Mouse (Mus musculus) frontal cortex, adult (tissue): ENCODE measurements around the gene Gm26920.
"Not testable (repeated sequence)": the region's sequence is repeated elsewhere in the genome, so short reads cannot be mapped to it uniquely, and the experiment has no call there.

ENCODE experiments used
- ATAC-seq: cut with Nextera tagmentation; 2 replicates; pipeline ENCODE4 v1.9.2; 2017; ENCODE audit warnings: mild to moderate bottlenecking, moderate library complexity, mixed read lengths; ENCODE audit not compliant: low TSS enrichment

The Gm26920 gene

DNA sequence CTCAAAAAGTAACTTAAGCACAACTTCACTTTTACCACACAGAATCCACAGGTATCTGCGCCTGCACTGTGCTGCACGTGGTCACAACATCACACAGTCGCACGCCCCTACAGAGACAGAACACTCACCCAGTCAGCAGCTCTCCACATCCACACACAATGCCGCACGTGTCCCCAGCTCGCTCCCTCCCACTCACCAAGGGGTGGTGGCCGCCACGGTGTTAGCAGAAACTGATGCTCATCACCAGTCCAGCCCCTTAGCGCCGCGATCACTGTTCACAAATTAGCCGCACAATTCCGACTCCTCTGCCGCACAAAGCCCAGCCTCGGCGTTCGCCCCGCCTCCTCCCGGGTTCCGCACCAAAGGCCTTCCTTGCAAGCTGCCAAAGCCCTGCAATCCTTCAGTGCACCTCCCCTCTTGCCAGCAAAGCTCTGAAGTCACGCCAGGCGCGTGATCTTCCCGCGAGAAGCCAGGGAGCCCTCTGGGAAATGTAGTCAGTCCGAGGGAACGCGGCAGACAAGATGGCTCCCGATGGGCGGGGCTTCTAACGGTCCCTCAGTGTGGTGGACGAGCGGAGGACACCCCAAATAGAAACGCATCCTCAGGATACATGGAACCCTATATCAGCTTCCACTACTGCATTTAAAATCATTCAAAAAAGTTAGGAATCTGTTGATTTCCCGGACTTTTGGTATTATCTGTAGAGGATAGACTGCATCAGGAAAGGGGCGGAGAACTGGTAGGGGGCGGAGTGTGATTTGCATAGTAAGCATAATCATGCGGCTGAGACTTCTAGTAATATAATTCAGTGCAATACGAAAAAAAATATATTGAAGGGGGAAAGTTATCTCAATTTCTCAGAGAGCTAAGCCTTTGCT is at the start of gene Gm26920, which contains the start of gene Zfp566:
Gene Gm26920 (minus strand): TSS at position 319 of the 878 bp plus-strand sequence.
Gene Zfp566 (minus strand): TSS at position 436 of the 878 bp plus-strand sequence.
- ATAC-seq = peak; percentile 85

DNA sequence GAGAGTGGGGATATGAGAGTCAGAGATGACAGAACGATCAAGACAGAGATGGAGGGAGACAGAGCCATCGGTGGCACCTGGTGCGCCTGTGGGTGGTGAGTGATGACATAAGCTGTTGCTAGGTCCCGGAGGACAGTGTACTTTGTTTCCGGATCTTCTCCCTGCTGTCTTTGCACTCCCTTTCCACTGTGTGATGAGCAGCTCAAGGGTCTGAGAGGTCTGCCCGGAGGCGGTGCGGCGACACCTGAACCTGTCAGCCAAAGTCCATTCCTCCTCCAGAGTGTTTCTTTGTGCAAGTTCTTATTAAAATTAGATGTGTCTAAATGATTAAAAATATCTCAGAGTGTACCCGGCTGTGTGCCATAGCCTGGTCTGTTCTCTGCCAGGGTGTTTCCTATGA is 46.6 kb upstream of the Gm26920 start:
- ATAC-seq = no peak; the same call in 1 of the 2 replicates

DNA sequence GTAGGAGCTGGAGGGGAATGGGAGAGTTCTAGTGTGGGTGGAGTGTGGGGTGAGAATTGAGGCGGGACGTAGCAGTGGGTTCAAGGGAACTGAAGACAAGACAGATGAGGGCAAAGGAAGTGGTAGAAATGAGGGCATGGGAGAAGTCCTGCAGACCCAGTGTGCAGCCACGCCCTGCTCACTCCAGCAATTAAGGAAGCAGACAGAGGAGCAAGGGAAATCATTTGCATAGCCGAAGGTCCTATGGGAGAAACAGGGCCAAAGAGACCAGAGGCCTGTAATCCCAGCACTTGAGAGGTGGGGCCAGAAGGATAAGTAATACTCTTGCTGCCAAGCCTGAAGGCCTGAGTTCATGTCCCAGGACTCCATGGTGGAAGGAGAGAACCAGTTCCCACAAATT is 42.2 kb upstream of the Gm26920 start:
- no peak for ATAC-seq

DNA sequence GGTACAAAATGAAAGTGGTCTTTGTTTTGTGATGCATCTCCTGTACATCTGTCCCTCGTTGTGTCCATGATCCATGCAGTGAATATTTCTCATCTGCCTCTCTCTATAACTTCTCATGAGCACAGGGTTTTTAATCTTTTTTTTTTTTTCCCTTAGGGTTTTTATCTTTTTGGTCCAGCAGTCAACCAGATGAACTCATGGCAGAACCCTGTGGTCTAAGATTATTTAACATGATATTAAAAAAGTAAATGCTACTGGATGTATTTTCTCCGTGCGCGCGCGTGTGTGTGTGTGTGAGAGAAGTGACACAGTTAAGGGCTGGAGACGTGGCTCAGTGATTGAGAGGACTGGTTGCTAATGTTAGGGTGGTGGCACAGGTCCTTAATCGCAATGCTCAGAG is 39.7 kb upstream of the Gm26920 start:
- no peak for ATAC-seq

DNA sequence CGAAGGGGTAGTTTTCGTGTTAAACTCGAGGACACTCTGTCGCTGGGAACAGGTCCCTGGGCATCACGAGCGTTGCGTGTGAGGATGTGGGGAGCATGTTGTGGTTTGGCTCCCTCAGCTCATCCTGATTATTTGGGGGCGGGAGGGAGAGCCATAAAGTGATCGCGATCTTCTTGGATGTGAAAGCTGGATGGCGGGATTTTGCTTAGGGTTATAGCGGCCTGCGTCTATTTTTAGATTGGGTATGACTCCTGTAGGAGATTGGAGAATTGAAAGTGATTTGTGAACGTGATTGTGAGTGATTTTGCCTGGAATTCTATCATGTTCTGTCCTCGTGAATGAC is 31.9 kb upstream of the Gm26920 start:
- peak; percentile 15; the same call in 1 of the 2 replicates for ATAC-seq

DNA sequence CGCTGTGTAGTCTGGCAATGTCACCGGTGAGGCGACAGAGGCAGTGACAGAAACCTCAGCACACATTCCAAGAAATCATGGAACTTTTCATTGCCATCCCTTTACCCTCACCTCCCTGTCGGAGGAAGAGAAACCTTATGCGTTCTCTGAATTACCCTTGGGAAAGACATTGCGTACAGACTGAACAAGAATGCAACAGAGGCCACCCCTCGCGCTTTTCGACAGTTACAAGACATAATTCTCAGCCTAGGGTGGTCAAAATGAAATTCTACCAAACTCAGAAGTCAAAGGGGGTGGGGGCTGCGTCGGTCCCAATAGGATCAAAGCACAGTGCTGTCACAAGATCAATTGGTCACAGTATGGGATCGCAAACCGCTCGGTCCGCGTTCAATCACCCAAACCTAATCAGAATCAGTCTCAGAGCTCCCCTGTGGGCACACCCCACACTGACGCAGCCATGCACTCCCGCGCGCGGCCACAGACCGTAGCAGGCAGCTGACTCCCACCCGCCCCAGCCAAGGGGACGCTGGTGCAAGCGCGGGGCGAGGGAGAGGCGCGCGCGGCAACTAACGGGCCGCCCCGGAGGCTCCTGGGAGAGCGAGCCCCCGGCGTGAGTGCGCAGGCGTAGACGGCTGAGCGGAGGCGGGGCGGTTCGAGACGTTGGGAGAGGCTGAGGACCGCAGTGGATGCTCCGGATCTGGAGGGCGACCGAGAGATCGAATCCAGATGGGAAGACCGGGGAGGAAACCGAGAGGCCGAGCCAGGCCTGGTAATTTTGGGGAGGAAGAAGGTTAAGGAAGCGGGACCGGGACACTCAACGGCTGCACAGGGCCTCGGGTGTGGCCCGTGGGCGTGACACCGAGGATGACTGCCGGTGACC is 31.3 kb upstream of the Gm26920 start, which contains the start of gene Zfp382:
Gene Zfp382 (plus strand): TSS at position 635 of the 880 bp plus-strand sequence.
- ATAC-seq = peak; percentile 95

DNA sequence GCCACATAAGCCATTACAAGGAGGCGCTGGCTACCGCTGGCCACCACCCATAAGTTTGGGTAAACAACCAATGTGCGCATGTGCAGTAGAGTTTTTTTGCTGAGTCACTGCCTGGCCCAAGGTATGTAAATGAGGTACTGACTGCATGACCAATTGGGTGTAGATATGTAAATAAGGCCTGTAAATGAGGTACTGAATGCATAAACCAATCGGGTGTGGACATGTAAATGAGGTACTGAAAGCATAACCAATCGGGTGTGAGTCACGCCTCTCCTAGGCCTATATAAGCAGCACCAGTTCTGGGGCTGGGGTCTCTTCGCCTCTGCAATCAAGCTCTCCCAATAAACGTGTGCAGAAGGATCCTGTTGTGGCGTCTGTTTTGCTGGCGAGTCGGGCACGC is 27.7 kb upstream of the Gm26920 start:
- not testable (repeated sequence) for ATAC-seq

DNA sequence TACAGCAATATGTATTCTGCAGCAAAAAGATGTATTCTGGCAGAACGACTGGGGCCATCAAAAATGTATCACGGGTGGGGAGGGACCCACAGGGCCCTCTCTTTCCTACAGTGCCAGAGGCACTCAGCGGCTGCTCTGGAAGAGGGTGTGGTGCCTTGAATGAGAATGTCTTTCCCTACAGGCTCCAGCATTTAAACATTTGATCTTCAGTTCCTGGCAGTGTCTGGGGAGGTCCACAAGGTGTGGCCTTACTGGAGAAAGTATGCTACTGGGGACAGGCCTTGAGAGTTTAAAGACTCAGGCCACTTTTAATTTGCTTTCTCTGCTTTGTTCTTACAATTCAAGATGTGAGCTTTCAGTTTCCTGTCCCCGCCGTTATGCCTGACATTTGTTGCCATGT is 25.9 kb upstream of the Gm26920 start:
- ATAC-seq = no peak

DNA sequence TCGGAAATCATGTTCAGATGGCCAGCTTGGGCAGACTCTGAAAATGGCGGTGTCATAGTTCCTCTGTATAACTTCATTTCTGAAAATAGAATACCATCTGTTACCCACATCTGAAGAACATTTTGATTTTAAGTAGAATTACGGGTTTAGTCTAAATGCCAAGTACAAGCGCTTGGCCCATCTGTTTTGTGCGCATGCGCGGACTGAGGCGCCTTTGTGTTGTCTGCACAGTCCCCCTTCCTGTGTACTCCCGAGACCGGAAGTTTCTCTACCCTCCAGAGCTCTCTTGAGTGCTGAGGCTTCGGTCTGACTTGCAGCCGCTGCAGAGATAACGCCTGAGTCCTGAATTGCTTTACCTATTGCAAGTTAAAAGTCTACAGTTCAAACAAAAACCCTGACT is 9.1 kb upstream of the Gm26920 start:
- ATAC-seq = peak; percentile 27; the same call in 1 of the 2 replicates

DNA sequence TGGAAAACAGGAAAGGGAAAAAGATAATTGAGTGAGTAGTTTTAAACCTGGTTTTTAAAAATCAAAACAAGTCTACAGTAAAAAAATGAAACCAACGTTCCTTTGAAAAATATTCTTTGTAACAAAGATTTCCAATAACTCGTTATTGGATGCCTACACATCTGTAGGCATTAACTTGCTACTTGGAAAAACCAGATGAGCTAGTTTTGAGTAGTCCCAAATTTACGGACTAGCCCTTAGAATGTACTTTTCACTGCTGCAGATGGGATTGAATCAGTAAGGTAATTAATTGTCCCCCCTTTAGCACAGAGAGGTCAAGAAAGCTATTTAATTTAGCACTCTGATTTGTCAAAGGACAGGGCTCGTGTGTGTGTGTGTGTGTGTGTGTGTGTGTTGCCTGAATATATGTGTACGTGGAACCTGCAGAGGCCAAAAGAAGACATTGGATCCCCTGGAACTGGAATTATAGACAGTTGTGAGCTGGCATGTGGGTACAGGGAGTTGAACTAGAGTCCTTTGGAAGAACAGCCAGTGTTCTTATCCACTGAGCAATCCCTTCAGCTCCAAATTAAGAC is 5.4 kb upstream of the Gm26920 start:
- ATAC-seq = no peak

DNA sequence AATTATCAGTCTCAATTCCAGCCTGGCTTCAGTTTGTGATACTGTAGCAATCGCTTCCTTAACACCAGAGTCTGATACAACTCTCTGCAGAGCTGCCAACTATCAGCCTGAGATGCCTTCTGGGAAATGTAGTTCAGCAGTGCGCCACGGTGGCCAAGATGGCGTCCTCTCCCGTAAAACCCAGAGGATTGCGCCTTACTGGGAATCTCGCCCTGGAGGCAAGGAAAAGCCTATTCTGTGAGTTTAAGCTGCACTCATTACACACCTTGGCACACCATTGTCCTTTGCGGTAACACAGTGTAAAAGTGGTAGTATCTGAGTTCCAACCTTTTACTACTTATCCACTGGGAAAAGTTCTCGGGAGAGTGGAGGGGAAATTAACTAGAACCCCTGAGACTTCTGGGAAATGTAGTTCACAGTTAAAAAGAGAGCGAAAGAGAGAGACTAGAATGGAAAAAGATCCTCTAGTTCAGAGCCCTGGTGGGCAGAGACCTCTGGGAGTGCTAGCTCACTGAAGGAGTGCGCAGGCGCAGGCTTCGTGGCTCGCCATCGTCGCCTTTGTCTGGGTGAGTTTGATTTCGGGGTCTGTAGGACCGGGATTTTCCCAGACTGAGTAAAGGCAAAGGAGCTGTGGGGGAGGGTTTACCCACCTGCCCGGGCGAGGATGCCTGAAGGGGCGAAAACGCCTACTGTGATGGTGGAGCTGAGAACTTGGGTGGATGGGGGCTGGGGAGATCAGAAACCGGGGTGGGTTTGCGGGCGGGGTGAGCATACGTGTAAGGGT is 4.6 kb upstream of the Gm26920 start, which contains the start of gene Zfp260:
Gene Zfp260 (plus strand): TSS at position 132 of the 784 bp plus-strand sequence.
- ATAC-seq = peak; percentile 69

DNA sequence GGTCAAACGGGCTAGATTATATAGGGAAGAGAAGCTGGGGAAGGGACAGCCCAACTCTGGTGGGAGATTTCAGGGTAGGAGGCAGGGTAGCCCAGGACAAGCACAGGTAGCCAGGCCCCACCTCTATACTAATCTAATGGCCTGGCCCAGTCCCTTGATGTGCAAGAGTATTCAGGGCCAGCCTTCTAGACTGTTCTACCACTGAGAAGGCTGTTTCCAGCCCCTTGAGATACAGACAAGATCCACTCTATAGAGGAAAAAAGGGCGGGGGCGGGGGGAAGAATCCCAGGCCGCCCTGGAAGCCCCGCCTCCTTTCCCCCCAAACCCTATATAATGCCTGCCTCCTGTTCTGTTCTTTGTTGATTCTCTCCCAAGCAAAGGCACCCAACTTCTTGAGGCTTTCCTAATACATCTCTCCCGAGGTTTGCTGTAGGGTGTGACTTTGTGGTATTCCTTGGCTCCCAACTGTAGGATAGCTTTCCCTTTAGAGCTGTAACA is 3.8 kb upstream of the Gm26920 start:
- no peak for ATAC-seq

DNA sequence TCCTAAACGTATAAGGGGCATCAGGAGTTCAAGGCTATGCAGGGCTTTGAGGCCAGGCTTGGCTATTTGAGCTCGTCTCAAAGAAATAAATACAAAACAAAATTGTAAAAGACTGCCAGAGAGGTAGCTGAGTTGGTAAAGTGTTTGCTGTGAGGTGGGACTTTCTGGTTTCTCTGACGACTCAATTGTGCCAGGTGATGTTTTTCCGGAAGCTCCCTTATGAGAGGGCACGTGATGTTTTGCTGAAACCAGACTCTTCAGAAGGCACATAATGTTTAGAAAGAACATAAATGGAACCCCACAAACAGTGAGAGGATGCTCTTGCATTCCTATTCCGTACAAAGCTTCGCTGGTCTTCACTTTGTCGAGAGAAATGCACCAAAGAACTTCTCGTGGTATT is 2.5 kb upstream of the Gm26920 start:
- ATAC-seq = no peak

DNA sequence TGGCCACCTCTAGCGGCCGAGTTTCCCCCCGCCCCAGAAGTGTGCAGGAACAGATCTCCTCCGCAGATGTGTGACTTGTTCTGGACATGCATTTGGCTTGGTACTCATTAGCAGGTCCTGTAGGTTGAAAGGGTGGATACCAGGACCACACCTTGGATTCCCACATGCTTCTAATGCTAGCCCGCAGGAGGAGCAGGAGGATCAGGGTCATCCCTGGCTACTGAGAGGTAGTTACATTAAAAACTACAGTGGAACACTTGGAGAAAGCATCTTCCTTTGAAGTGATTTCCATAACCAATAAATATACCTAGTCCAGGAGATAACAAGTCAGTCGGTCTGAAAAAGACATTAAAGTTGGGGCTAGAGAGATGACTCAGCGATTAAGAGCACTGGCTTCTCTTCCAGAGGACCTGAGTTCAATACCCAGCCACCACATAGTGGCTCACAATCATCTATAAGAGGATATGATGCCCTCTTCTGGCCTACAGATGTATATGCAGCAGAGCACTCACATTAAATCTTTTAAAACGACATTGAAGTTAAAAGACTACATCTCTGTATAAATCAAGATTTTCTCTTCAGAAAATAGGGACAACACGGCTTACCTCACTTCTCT is 868 bp upstream of the Gm26920 start:
- ATAC-seq = no peak

DNA sequence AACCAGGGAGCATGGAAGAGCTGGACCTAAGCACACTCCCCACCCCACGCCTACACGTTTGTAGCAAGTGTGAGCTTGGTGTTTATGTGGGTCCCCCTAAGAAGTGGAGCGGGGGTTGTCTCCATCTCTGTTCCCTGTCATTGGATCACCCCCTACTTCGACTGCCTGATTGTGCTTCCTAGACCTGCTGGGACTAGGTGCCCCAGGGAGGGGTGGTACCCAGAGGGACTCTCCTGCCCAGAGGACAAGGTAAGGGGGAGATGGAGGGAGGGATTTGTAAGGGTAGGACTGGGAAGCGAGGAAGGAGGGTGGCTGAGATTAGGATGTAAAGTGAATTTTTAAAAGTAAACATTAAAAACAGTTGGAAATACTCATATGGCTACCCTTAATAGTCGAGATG is 805 bp downstream of the Gm26920 start:
- ATAC-seq = no peak

DNA sequence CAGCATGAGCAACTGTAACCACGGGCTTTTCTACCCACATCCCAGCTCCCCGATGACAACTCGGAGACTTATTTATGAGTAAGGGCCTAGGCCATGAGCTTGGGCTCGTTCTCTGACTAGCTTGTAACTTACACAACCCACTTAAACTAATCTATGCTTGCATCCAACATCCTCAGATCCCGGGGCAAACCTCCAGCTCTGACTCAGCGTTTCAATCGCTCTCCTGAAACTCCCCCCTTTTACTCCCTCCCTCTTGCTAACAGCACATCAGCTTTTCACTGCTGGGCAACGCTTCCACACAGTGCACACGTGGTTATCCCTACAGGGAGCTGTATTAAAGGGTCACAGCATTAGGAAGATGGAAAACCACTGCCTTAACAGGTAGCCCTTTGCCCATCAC is 3.7 kb downstream of the Gm26920 start:
- ATAC-seq = peak; percentile 24; the same call in 1 of the 2 replicates

DNA sequence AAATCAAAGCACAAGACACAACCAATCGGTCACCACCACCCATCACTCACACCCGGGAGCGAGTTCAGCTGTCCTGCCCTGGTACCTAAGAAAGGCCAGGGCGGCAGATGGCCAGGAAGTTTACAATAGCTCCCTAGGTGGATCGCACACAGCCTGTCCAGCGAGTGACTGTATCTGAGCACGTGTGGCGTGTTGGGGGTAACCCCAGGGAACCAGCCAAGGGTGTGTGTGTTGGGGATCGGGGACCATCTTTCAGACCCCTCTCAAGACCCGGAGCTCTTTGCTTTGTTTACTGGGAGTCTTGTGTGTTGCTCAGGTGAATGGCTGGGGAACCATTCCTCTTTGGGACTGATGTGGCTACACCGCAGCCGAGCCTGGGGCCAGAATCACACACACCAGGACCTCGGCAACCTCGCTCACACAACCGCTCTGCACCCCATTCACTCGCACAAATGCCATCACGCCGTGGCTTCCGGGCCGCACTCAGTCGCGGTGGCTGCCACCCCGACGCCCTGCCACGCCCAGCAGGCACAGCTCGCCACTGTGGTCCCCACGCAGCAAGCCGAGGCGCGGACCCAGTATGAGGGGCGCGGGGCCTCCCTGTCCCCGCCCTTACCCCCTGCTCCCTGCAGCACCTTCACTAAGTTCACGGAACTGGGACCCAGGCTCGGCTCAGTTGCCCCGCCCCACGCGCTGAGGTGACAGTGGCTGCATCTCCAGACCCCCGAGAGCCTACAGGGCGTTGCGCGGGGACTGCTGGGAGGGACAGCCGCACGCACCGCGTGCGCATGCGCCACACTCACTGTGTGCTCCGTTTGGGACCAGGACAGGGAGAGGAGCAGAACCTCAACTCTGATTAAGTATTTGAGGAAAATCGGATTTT is 17.8 kb downstream of the Gm26920 start, which contains the start of gene Zfp82:
Gene Zfp82 (minus strand): TSS at position 755 of the 883 bp plus-strand sequence.
- ATAC-seq = peak; percentile 97

DNA sequence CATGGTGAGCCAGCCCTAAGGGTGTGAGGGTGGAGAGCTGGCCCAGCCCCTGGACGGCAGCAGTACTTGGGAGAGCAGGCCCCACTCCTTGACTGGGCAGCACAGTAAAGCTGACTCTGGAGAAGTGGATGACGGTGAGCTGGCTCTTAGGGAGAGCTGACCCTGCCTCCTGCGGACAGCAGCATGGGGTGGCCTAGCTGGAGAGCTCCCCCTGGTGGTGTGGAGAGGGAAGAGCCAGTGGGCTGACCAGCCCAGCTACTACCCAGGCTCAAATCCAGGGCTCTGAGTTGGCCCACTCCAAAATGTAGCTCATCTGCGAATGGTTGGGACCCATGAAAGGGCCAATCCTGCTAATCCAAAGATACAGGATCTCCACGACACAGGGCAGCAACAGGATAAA is 25.6 kb downstream of the Gm26920 start:
- ATAC-seq = no peak

DNA sequence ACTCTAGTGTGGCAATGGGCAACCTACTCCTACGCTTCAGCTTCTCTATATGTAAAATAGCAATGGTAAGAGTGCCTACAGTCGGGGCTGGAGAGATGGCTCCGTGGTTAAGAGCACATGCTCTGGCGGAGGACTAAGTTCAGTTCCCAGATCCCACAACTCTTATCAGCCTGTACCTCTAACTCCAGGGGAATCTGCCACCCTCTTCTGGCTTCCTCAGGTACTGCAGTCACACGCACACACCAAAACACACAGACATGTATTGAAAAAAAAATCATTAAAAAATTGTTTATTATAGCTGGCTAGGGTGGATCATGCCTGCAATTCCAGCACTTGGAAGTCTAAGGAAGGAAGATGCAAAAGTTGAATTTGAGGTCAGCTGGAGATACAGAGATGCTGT is 27.7 kb downstream of the Gm26920 start:
- ATAC-seq = no peak
